Mouse (Mus musculus) heart, embryonic 13.5 days (tissue): ENCODE data around the gene Cacnb3. TPM values are rescaled to one million over a fixed set of nuclear protein-coding genes. Genes with fewer than 3 reads are reported as not detected.
A peak's percentile ranks its signal among the peaks of the same experiment; 100 is the strongest.

Experiments
- ATAC-seq: fragments of 200-750 bp; cut with Nextera tagmentation; 2 replicates; pipeline ENCODE4 v1.8.0; 2017; ENCODE audit warnings: moderate TSS enrichment; ENCODE audit not compliant: insufficient number of reproducible peaks, low FRiP score, low TSS enrichment; ENCODE audit errors: extremely low read depth
- H3K27ac ChIP-seq: fragments of 300-500 bp; sonication (generic); replicated peaks from 2 replicates; pipeline ENCODE4 v1.5.1; 2015; ENCODE audit warnings: moderate library complexity, mild to moderate bottlenecking, inconsistent platforms
- H3K27me3 ChIP-seq: fragments of 300-500 bp; sonication (generic); replicated peaks from 2 replicates; pipeline ENCODE4 v1.6.1; 2015; ENCODE audit warnings: mild to moderate bottlenecking, inconsistent platforms
- H3K36me3 ChIP-seq: fragments of 300-500 bp; sonication (generic); 2 replicates; pipeline ENCODE4 v1.6.1; 2015; ENCODE audit warnings: mild to moderate bottlenecking, inconsistent platforms
- H3K4me1 ChIP-seq: fragments of 300-500 bp; sonication (generic); 2 replicates; pipeline ENCODE4 v1.6.1; 2015; ENCODE audit warnings: inconsistent platforms
- H3K4me2 ChIP-seq: fragments of 300-500 bp; sonication (generic); 2 replicates; pipeline ENCODE4 v1.6.1; 2015; ENCODE audit warnings: inconsistent platforms, mild to moderate bottlenecking, moderate library complexity
- H3K4me3 ChIP-seq: fragments of 300-500 bp; sonication (generic); 2 replicates; pipeline ENCODE4 v1.5.1; 2015; ENCODE audit warnings: moderate library complexity, mild to moderate bottlenecking, inconsistent platforms
- H3K9ac ChIP-seq: fragments of 300-500 bp; sonication (generic); 2 replicates; pipeline ENCODE4 v1.6.1; 2015; ENCODE audit warnings: inconsistent platforms, mild to moderate bottlenecking, moderate library complexity
- H3K9me3 ChIP-seq: fragments of 300-500 bp; sonication (generic); 2 replicates; pipeline ENCODE4 v1.6.1; 2016; ENCODE audit warnings: inconsistent platforms
- WGBS: fragments of 180-500 bp; shearing (Covaris S2); methylation state at CpG from one replicate; pipeline ENCODE4 v1.1.7; 2015; ENCODE audit warnings: mixed read lengths; 5-methylcytosine and 5-hydroxymethylcytosine counted together
- polyA plus RNA-seq: library from polyadenylated mRNA; unstranded; fragments of >200 nt; fragmentation: Nextera tagmentation; extraction: Ambion mirVana; gene quantifications from 2 replicates; pipeline ENCODE4 v1.2.1, GENCODE M21; 2015

Gene Cacnb3
- polyA plus RNA-seq, 1 experiment from 2014 or later: 10.8 TPM

DNA sequence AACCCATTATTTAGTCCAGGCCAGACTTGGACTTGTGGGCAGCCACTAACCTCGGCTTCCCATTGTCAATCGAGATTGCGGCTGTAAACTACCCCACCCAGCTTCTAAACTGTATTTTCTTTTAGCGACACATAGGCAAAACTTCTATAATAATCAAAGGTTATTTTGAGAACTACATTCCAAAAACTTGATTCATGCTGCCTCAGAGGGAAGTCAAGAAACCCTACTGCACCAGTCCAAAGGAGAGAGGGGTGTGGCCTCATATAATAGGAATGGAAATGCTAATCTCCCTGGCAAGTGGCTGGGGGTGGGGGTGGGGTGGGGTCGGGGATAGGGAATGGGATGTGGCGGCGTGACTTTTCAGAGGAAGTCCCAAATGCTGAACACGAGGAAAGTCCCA, 4.6 kb upstream of the Cacnb3 start:
- Histone ChIP-seq H3K27me3 (peaks cover 54% of the 10 kb centered on the region), H3K9me3 (0 out of 2 replicates have a peak, but pooled peaks cover 4% of the 10 kb centered on the region), H3K9ac (no peak overlapping the region), H3K4me3 (no peak overlapping the region), H3K4me1 (peaks cover 37% of the 10 kb centered on the region), H3K36me3 (no peaks in the 10 kb centered on the region), H3K27ac (0 out of 2 replicates have a peak overlapping the region, but pooled peaks have one; percentile 20), H3K4me2 (0 out of 2 replicates have a peak overlapping the region, but pooled peaks have one; percentile 16)
- 23% methylated on average over 8 of the region's 8 CpGs for whole genome bisulfite sequencing
- no peak for ATAC-seq

DNA sequence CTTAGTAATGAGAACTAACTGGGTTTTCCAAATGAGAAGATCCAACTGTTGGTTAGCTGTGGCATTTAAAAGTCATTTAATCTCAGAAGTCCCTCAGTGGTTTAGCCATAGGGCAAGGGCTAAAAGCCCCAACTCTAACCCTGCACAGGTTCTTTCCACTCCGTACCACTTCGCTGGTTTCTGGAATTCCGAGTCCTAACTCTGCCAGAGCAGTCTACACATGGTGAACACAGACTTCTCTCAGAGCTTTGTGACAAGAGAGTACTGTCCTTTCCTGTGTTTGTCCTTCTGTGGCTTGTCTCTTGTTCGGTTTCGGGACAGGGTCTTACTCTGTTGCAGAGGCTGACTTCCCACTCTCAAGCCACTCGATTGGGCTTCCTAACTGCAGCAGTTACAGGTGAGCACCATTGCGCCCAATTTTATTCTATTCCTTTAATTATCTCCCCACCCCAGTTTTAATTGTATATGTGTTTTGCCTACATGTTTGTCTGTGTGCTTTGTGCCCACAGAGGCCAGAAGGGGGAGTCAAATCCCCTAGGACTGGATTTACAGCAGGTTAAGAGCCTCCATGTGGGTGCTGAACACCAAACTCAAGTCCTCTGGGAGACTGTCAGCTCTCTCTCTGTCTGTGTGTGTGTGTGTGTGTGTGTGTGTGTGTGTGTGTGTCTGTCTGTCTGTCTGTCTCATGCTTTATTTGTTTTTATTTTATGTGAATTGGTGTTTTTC, 4.0 kb upstream of the Cacnb3 start:
- Histone ChIP-seq H3K4me3 (no peak overlapping the region), H3K27ac (no peak overlapping the region), H3K4me1 (peaks cover 42% of the 10 kb centered on the region), H3K4me2 (0 out of 2 replicates have a peak overlapping the region, but pooled peaks have one; percentile 16), H3K27me3 (peaks cover 56% of the 10 kb centered on the region), H3K9me3 (0 out of 2 replicates have a peak, but pooled peaks cover 4% of the 10 kb centered on the region), H3K36me3 (no peaks in the 10 kb centered on the region), H3K9ac (no peak overlapping the region)
- no peak for ATAC-seq
- 69% methylated on average over 7 of the region's 7 CpGs for WGBS

DNA sequence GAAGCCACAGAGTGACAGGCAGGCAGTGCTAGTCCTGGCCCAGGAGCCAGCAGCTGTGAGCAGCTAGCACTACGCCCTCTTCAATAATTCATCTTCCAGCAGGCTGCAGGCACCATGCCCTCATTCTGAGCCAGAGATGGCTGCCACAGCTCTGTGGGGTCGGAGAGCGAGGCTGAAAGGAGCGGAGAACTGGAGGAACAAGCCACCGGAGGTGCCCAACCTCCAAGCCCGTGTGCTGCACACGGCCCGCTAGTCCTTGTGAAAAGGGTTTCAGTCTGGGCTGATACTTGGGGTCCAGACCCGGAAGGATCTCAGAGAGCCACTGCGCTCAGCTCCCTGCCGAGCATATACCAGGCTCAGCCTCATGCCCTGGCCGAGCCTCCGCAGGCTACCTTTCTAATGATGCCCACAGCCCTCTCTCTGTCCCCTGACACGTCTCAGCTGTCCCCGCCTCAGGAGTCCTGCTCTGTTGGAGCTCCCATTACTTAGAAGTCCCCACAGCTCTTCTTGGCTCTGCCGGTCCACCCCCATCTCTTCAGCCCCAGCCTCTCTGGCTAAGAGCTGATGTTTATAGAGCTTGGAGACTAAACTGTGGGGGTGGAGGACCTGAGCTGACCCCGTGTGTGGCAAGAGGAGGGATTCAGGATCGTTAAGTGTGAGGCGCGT, 1.9 kb upstream of the Cacnb3 start:
- Histone ChIP-seq H3K27ac (peak overlapping the region; percentile 24; the same call in 1 of the 2 replicates), H3K27me3 (peaks cover 64% of the 10 kb centered on the region), H3K4me1 (peaks cover 61% of the 10 kb centered on the region), H3K4me2 (peak overlapping the region; percentile 62), H3K9ac (peak overlapping the region; percentile 67), H3K36me3 (no peaks in the 10 kb centered on the region), H3K4me3 (peak overlapping the region; percentile 32), H3K9me3 (0 out of 2 replicates have a peak, but pooled peaks cover 3% of the 10 kb centered on the region)
- ATAC-seq: no peak
- WGBS: 13% methylated on average over 20 of the region's 20 CpGs

DNA sequence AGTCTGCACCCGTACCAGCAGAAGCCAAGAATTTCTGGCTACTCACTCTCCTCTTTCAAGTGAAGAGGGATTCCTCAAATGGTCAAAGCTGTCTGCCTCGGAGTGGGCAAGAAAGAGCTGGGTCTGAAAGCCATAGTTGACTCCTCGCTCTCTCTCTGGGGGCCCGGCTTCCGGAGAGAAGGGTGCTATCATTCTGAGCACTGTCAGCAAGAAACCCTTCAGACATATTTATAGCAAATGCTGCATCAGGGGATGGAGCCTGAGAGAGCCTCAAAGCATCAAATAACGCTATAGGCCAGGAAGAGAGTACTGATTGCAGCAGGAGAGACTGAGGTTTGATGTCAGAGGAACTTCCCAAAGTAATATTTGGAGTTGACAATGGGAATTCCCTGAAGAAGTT, 1.2 kb upstream of the Cacnb3 start:
- no peak overlapping the region for H3K4me3 ChIP-seq
- peaks cover 71% of the 10 kb centered on the region for H3K27me3 ChIP-seq
- ATAC-seq: no peak
- H3K9me3 ChIP-seq: no peaks in the 10 kb centered on the region
- 29% methylated on average over 6 of the region's 6 CpGs for WGBS
- H3K4me2 ChIP-seq: peak overlapping the region; percentile 62
- H3K36me3 ChIP-seq: no peaks in the 10 kb centered on the region
- 0 out of 2 replicates have a peak overlapping the region, but pooled peaks have one; percentile 24 for H3K27ac ChIP-seq
- peak overlapping the region; percentile 67 for H3K9ac ChIP-seq
- peaks cover 68% of the 10 kb centered on the region for H3K4me1 ChIP-seq

DNA sequence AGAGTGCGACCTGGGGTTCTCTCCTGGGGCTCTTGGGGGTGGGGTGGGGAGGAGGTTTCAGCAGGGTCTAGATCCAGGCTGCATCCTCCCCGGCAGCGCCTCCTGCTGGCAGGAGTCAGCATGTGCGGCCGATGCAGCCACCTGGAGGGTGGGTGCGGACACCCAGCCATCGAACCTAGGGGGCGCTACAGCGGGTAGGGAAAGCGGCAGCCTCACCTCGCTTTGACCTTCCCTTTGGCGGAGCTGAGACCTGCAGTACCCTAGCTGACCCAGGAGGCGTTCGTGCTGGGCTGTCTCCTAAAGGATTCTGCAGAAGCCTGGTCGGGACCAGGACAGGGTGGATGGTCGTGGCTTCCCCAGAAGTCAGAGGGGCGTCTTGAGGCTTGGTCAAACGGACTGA, 853 bp downstream of the Cacnb3 start:
- WGBS: under 1% methylated on average over 18 of the region's 18 CpGs
- ATAC-seq: no peak; the same call in 1 of the 2 replicates
- peak overlapping the region; percentile 80 for H3K9ac ChIP-seq
- no peaks in the 10 kb centered on the region for H3K9me3 ChIP-seq
- peak overlapping the region; percentile 93 for H3K4me2 ChIP-seq
- no peak overlapping the region for H3K27ac ChIP-seq
- peaks cover 87% of the 10 kb centered on the region for H3K27me3 ChIP-seq
- no peaks in the 10 kb centered on the region for H3K36me3 ChIP-seq
- H3K4me1 ChIP-seq: peaks cover 74% of the 10 kb centered on the region
- H3K4me3 ChIP-seq: peak overlapping the region; percentile 77

DNA sequence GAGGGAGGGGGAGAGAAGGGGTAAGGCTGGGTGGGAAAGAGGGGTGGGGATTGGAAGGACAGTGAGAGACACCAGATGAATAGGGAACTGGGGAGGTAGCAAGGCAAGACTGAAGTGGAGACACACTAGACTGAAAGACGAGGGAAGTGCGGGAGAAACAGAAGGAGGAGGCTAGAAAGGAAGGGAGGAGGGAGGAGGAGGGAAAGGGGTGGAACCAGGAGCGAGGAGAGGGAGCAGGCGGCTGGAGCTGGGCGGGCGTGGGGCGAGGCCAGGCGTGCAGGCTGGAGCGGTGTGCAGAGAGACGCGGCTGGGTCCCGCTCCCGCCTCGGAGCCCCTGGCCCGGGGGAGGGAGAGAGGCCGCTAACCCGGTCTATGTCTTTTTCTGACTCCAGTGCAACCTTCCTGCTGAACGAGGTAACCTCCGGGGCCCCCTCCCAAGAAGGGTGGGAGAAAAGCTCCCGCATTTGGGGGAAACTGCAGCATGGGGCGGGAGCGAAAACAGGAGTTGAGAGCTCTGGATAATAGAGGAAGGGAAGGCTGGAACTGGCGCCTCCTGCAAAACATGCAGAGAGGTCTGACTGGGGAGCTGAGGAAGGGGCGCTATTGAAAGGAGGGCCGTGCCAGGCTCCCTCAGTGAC, 1.6 kb downstream of the Cacnb3 start:
- Histone ChIP-seq H3K36me3 (no peaks in the 10 kb centered on the region), H3K9ac (peak overlapping the region; percentile 80), H3K4me3 (peak overlapping the region; percentile 77), H3K4me2 (peak overlapping the region; percentile 93), H3K4me1 (peaks cover 75% of the 10 kb centered on the region), H3K27ac (no peak overlapping the region), H3K27me3 (peaks cover 94% of the 10 kb centered on the region), H3K9me3 (no peaks in the 10 kb centered on the region)
- WGBS: 1% methylated on average over 25 of the region's 25 CpGs
- no peak for ATAC-seq

DNA sequence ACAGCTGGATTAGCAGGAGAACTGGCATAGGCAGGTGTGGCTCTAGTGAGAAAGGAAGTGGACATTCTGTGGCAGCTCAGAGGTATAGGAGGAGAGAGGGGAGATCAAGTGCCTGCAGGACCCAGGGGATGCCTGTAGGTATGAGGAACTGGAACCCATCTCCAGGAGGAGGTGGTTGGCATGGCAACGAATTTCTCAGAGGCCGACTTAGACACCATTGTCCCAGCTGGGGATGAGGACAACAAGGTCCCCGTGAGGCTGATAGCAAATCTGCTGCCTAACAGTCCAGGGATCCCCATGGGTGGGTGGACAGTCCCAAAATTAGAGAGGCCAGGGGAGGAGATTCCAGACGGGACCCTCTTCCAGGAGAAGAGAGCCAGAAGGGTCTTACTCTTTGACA, 2.3 kb downstream of the Cacnb3 start:
- Histone ChIP-seq H3K27ac (no peak overlapping the region), H3K36me3 (no peaks in the 10 kb centered on the region), H3K9me3 (no peaks in the 10 kb centered on the region), H3K4me3 (peak overlapping the region; percentile 77), H3K9ac (peak overlapping the region; percentile 80), H3K27me3 (peaks cover 93% of the 10 kb centered on the region), H3K4me1 (peaks cover 75% of the 10 kb centered on the region), H3K4me2 (peak overlapping the region; percentile 93)
- no peak for ATAC-seq
- 4% methylated on average over 4 of the region's 4 CpGs for WGBS

DNA sequence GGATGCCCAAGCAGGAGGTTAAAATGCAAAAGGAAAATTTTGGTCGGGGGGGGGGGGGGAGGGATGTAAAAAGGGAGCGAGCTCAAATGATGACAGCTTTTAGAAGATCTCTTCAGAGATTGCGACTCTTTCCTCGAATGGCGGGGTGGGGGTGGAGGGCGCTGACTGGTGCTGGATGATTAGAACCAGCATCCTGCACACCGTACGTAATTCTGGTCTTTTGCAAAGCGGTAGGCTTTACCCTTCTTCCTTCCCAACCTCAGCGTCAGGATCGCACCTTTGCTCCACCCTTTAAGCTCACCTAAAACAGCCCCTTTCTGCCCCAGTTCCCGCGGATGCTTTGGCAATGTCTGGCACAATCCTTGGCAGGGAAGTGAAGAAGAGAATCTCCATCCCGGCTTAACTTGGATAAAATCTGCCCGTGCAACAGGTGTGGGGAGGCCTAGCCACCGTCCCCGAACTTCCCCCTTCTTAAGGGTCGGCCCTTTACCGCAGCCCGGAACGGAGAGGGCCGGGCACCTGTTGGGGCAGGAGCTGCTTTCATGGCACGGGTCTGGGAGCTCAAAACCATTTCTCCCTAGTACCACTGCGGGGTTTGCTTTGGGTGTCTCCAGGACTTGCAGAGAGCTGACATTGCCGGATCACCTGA, 3.3 kb downstream of the Cacnb3 start:
- under 1% methylated on average over 25 of the region's 25 CpGs for WGBS
- Histone ChIP-seq H3K4me3 (peak overlapping the region; percentile 77), H3K4me2 (peak overlapping the region; percentile 93), H3K27me3 (peaks cover 85% of the 10 kb centered on the region), H3K9me3 (no peaks in the 10 kb centered on the region), H3K36me3 (no peaks in the 10 kb centered on the region), H3K9ac (peak overlapping the region; percentile 85), H3K27ac (no peak overlapping the region), H3K4me1 (peaks cover 66% of the 10 kb centered on the region)
- ATAC-seq: no peak

DNA sequence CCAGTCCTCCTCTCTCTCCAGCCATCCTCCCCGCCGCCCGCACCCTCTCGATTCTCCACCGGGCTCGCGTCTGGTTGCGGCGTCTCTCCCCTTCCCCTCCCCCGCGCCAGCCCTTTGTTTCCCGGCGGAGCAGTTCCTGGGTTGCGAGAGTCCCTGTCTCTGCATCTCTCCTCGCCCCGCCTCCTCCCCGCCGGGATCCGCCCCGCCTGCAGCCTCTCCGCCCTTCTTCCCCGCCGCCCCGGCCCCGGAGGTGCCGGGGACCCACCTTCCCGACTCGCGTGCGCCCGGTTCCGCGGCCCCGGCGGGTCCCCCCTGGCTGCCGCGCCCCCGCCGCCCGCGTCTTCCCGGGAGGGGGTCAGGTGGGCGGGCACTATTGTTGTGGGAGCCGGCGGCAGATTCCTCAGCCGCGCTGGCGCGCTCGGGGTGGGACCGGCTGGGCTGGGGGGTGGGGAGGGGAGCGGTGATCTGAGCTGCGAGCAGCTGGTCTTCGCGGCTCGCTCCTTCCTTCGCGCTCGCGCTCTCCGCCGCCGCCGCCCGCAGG, 4.0 kb downstream of the Cacnb3 start:
- H3K27ac ChIP-seq: no peak overlapping the region; the same call in 1 of the 2 replicates
- H3K4me3 ChIP-seq: peak overlapping the region; percentile 77
- H3K4me1 ChIP-seq: peaks cover 59% of the 10 kb centered on the region
- H3K36me3 ChIP-seq: 0 out of 2 replicates have a peak, but pooled peaks cover 2% of the 10 kb centered on the region
- H3K27me3 ChIP-seq: peaks cover 85% of the 10 kb centered on the region
- 1% methylated on average over 45 of the region's 65 CpGs for WGBS
- no peak for ATAC-seq
- peak overlapping the region; percentile 93 for H3K4me2 ChIP-seq
- H3K9ac ChIP-seq: peak overlapping the region; percentile 85
- no peaks in the 10 kb centered on the region for H3K9me3 ChIP-seq

DNA sequence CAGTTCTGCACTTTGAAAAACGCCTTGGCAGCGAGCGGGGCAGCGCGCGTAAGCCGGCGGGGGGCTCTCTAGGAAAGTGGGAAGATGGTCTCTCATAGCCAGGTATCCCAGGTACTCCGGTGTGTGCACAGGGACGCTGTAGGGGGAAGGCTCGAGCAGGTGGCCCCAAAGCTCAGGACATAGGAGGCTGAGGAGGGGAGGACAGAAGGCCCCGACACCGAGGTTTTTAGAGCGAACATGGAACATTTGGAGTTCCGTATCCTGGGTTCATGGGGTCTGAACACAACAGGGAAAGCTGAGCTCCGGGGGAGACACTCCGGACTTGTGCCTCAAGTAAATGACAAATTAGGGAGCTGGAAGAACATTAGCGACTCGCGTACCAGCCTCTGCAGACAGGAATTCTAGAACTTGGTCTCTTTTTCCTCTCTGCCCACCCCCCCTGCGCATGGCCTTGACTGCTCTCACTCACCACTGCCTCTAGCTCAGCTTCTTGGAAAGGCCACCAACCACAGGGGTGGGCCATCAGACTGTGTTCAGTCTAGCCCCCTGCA, 4.7 kb downstream of the Cacnb3 start:
- Histone ChIP-seq H3K36me3 (peaks cover 2% of the 10 kb centered on the region; the same call in 1 of the 2 replicates), H3K4me2 (peak overlapping the region; percentile 93), H3K9ac (peak overlapping the region; percentile 85), H3K4me3 (peak overlapping the region; percentile 77), H3K27ac (no peak overlapping the region), H3K4me1 (peaks cover 52% of the 10 kb centered on the region), H3K27me3 (peaks cover 78% of the 10 kb centered on the region), H3K9me3 (no peaks in the 10 kb centered on the region)
- ATAC-seq: no peak
- WGBS: 3% methylated on average over 21 of the region's 21 CpGs
